Mouse (Mus musculus) kidney, adult 2 months (tissue): ENCODE results near the gene Ccl21b. TPM values are rescaled to one million over a fixed set of nuclear protein-coding genes. Genes with fewer than 3 reads are reported as not detected.
"Not testable (repeated sequence)": the region's sequence is repeated elsewhere in the genome, so short reads cannot be mapped to it uniquely, and the experiment has no call there.

ENCODE experiments used
- DNase-seq: peaks from one replicate; pipeline ENCODE4 v3.0.0; 2021
- H3K27ac ChIP-seq: fragments of 200-500 bp; 2 replicates; pipeline ENCODE4 v1.5.1; 2012; ENCODE audit warnings: low read depth, low read length, control low read depth, inconsistent platforms; ENCODE audit not compliant: insufficient read depth
- H3K27me3 ChIP-seq: fragments of 200-500 bp; replicated peaks from 2 replicates; pipeline ENCODE4 v1.6.1; 2012; ENCODE audit warnings: mild to moderate bottlenecking, moderate library complexity, low read length, inconsistent platforms; ENCODE audit not compliant: control insufficient read depth, insufficient read depth
- H3K36me3 ChIP-seq: fragments of 200-500 bp; 2 replicates; pipeline ENCODE4 v1.6.1; 2012; ENCODE audit warnings: mild to moderate bottlenecking, moderate library complexity, low read length, inconsistent platforms; ENCODE audit not compliant: control insufficient read depth, insufficient read depth
- H3K4me1 ChIP-seq: fragments of 200-500 bp; 2 replicates; pipeline ENCODE4 v1.6.1; 2011; ENCODE audit warnings: low read length; ENCODE audit not compliant: control insufficient read depth, insufficient read depth
- H3K4me3 ChIP-seq: fragments of 200-500 bp; 2 replicates; pipeline ENCODE4 v1.5.1; 2011; ENCODE audit warnings: mild to moderate bottlenecking, low read depth, low read length, control low read depth; ENCODE audit not compliant: insufficient read depth
- WGBS: fragments of 180-500 bp; shearing (Covaris S2); methylation state at CpG from one replicate; pipeline ENCODE4 v1.1.7; 2018; 5-methylcytosine and 5-hydroxymethylcytosine counted together
- polyA plus RNA-seq: library from polyadenylated mRNA; depleted of rRNA; stranded (reverse); fragments of >200 nt; gene quantifications from 2 replicates; pipeline ENCODE4 v1.2.3, GENCODE M21; 2012; rRNA removed

Ccl21b gene
- polyA plus RNA-seq: 2.0 TPM in 1 of 2 replicates, not detected in the other

- not testable (repeated sequence) for H3K27me3 ChIP-seq, H3K36me3 ChIP-seq, H3K4me3 ChIP-seq, H3K4me1 ChIP-seq, H3K27ac ChIP-seq, DNase-seq
- WGBS: no CpG with 5 or more reads among the region's 5 CpGs
Observed at GRCm38 (mm10) chr4:42255467-42255866, at the start of gene Ccl21b. Gene Ccl21b, plus strand, starts transcription at chr4:42255767.

GRCm38 (mm10) chr4:42240339-42240738 lies 15.2 kb upstream of the Ccl21b start, which contains the start of gene Gm10600:
Gene Gm10600, plus strand, starts transcription at chr4:42240639.
- not testable (repeated sequence) for H3K27ac ChIP-seq, H3K36me3 ChIP-seq, H3K27me3 ChIP-seq, DNase-seq, H3K4me1 ChIP-seq, H3K4me3 ChIP-seq
- WGBS: no CpG with 5 or more reads among the region's 4 CpGs

DNA sequence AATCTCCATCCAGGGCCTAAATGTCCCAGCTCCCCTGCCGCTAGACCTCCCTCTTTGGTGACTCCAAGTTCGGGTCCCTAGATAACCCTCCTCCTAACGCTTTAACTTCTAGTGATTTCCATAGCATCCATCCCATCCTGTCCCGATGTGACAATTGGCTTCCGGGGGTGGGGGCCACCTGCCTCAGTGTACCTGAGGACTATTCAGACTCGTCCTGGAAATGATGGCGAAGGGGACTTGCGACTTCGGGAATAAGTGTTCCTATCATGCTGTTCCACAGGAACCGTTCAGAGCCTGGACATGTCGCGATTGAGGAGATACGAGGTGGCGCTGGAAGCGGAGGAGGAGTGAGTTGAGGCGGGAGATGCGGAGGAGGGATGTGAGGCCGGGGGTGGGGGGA lies 38.4 kb downstream of the Ccl21b start, which contains the start of gene Gm21953:
Gm21953 (plus strand) TSS at position 301 of the 400 bp plus-strand sequence.
- not testable (repeated sequence) for DNase-seq, H3K27me3 ChIP-seq, H3K4me1 ChIP-seq, H3K4me3 ChIP-seq, H3K36me3 ChIP-seq, H3K27ac ChIP-seq
- WGBS: no CpG with 5 or more reads among the region's 18 CpGs

Other genes with a start within 250 kb of the Ccl21b start
- 0.05 TPM in 1 of 2 replicates, not detected in the other for gene Gm21093, start 221.0 kb upstream of the Ccl21b start, polyA plus RNA-seq
- gene Gm3893, start 164.6 kb upstream of the Ccl21b start, polyA plus RNA-seq: not detected in 2 replicates
- not detected in 2 replicates for gene Gm13304, start 140.9 kb upstream of the Ccl21b start, polyA plus RNA-seq
- 1.2 TPM in 1 of 2 replicates, not detected in the other for gene Gm13306, start 102.3 kb upstream of the Ccl21b start, polyA plus RNA-seq
- 0.08 and 0.27 TPM in 2 replicates for gene Gm13305, start 87.2 kb upstream of the Ccl21b start, polyA plus RNA-seq
- not detected in 2 replicates for gene Gm10600, start 15.1 kb upstream of the Ccl21b start, polyA plus RNA-seq
- gene Gm21953, start 38.5 kb downstream of the Ccl21b start, polyA plus RNA-seq: not detected in 2 replicates
- gene Fam205a3, start 62.6 kb downstream of the Ccl21b start, polyA plus RNA-seq: 0.03 TPM in 1 of 2 replicates, not detected in the other
- not detected in 2 replicates for gene Gm21586, start 183.6 kb downstream of the Ccl21b start, polyA plus RNA-seq
- 0.08 and 0.10 TPM in 2 replicates for gene Gm2163, start 211.0 kb downstream of the Ccl21b start, polyA plus RNA-seq